Mouse (Mus musculus): Measurements from ENCODE around the gene Ppp1r12b.

DNA sequence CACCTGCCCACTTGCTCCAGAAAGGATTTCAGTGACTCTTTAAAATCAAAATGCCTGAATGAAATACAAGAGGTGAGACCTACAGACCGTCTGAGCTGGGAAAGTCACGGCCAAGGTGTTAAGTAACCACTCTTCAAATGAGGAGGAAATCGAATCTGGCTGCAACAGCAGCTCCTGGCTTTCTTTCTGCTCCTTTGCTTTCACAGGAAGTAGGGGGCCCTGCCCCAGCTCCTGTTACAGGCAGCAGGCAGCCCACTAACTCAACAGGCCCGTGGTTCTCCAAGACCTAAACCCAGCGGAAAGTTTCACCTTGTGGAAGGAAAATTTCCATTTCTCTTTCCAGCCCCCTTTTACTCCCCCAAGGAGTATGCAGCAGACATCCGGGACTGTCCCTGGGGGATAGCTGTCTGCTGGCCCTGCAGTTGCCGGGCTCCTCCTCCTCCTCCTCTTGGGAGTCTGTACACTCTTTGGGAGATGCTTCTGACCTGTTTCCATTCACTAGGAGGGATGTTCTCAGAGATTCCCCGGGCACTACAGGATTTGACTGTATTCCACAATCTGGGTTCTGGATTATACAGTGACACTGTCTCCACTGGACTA is 36.4 kb upstream of the Ppp1r12b start:
- no peak for TF ChIP-seq TCF3 (IDR thresholded peaks at IDR 0.05; ENCODE audit: insufficient read length, low read depth)
- TF ChIP-seq MYOG (IDR thresholded peaks at IDR 0.05; ENCODE audit: control insufficient read depth in 1 of 3, insufficient read depth in 1 of 3, insufficient read length in 2 of 3, low read depth in 2 of 3), result no peak
- no peak for TF ChIP-seq TCF12 (IDR thresholded peaks at IDR 0.05; ENCODE audit: insufficient read depth, poor library complexity, severe bottlenecking)
- TF ChIP-seq CEBPB (IDR thresholded peaks at IDR 0.05; ENCODE audit: insufficient read depth, poor library complexity, severe bottlenecking), result no peak
- TF ChIP-seq MAX (IDR thresholded peaks at IDR 0.05; ENCODE audit: low read depth), result no peak
- no peak for TF ChIP-seq POLR2A (IDR thresholded peaks at IDR 0.05; ENCODE audit: insufficient read length, low read depth)
- no peak for TF ChIP-seq MYOD1 (IDR thresholded peaks at IDR 0.05; ENCODE audit: control insufficient read depth in 1 of 3, insufficient read length in 2 of 3, low read depth in 2 of 3)
